Mouse (Mus musculus): ENCODE data around the gene Prkcsh. TPM values are rescaled to one million over a fixed set of nuclear protein-coding genes. Genes with fewer than 3 reads are reported as not detected.
A peak's percentile ranks its signal among the peaks of the same experiment; 100 is the strongest.

Prkcsh gene
- polyA plus RNA-seq, 1 experiment from 2014 or later = 113 TPM

- no peak for ATAC-seq (ENCODE audit: insufficient number of reproducible peaks, insufficient read depth, low FRiP score, low TSS enrichment)
- peaks cover 91% of the 10 kb centered on the region for H3K27me3 ChIP-seq
- peak within 1 kb of the TSS; percentile 32 for H3K4me3 ChIP-seq
- no peaks in the 10 kb centered on the region for H3K9me3 ChIP-seq
- peak within 1 kb of the TSS; percentile 36 for H3K9ac ChIP-seq
- H3K4me2 ChIP-seq (replicated peaks) = peak within 1 kb of the TSS; percentile 64
- WGBS = under 1% methylated on average over 42 of the region's 42 CpGs
- H3K4me1 ChIP-seq = peaks cover 19% of the 10 kb centered on the region
- H3K27ac ChIP-seq = no peak within 1 kb of the TSS
- no peaks in the 10 kb centered on the region for H3K36me3 ChIP-seq
Observed at GRCm38 (mm10) chr9:21989230-21990110, 13.1 kb upstream of the Prkcsh start, which contains the start of gene Rgl3. Gene Rgl3 (minus strand): TSS chr9:21989446.

GRCm38 (mm10) chr9:21992227-21992626 is 10.4 kb upstream of the Prkcsh start:
- Histone ChIP-seq H3K27ac (no peak overlapping the region), H3K4me3 (no peak overlapping the region), H3K36me3 (no peaks in the 10 kb centered on the region), H3K27me3 (peaks cover 66% of the 10 kb centered on the region), H3K9me3 (no peaks in the 10 kb centered on the region), H3K9ac (no peak overlapping the region), H3K4me2 (replicated peaks) (no peak overlapping the region), H3K4me1 (peaks cover 19% of the 10 kb centered on the region)
- no peak for ATAC-seq (ENCODE audit: insufficient number of reproducible peaks, insufficient read depth, low FRiP score, low TSS enrichment)
- 81% methylated on average over 4 of the region's 4 CpGs for WGBS

GRCm38 (mm10) chr9:21996178-21996867 is 6.3 kb upstream of the Prkcsh start:
- ATAC-seq (ENCODE audit: insufficient number of reproducible peaks, insufficient read depth, low FRiP score, low TSS enrichment) = no peak
- WGBS = 81% methylated on average over 3 of the region's 3 CpGs
- peaks cover 25% of the 10 kb centered on the region for H3K27me3 ChIP-seq
- H3K27ac ChIP-seq = no peak overlapping the region
- H3K4me2 ChIP-seq (replicated peaks) = no peak overlapping the region
- no peaks in the 10 kb centered on the region for H3K4me1 ChIP-seq
- H3K4me3 ChIP-seq = no peak overlapping the region
- no peaks in the 10 kb centered on the region for H3K36me3 ChIP-seq
- H3K9me3 ChIP-seq = no peaks in the 10 kb centered on the region
- no peak overlapping the region for H3K9ac ChIP-seq

DNA sequence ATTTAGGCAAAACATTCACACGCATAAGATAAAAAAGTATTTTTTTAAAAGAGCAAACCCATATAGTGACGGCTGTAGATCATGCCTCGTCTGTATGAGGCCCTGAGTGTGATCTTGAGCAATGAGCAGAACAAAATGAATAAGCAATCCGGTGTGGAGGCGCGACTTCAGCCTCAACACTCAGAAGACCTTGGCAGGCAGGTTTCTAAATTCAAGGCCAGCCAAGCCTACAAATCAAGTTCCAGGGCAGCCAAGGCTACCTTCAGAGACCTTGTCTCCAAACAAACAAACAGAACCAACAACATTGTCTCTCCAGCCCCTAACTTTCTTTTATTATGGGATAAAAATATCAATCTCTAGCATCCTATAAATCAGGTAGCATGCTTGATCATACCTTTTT is 2.3 kb upstream of the Prkcsh start:
- H3K4me1 ChIP-seq = peaks cover 20% of the 10 kb centered on the region
- H3K4me2 ChIP-seq (replicated peaks) = no peak overlapping the region
- ATAC-seq (ENCODE audit: insufficient number of reproducible peaks, insufficient read depth, low FRiP score, low TSS enrichment) = no peak
- WGBS = 90% methylated on average over 6 of the region's 6 CpGs
- H3K4me3 ChIP-seq = no peak overlapping the region
- H3K9ac ChIP-seq = no peak overlapping the region
- peaks cover 12% of the 10 kb centered on the region for H3K36me3 ChIP-seq
- no peak overlapping the region for H3K27ac ChIP-seq
- H3K9me3 ChIP-seq = no peaks in the 10 kb centered on the region
- H3K27me3 ChIP-seq = no peaks in the 10 kb centered on the region

DNA sequence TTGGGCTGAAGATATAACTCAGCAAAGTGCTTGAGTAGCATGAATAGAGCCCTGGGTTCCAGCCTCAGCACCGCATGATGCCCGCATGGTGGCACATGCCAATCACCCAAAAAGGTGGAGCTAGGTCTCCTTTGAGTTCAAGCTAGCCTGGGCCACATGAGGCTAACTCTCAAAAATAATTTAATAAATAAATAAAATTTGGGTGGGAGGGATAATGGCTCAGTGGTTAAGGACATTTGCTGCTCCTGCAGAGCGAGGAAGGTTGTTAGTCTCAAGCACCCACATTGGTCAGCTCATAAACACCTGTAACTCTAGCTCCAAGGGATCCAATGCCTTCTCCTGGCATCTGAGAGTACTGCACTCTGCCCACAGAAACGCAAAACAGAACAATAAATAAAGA is 973 bp upstream of the Prkcsh start:
- Histone ChIP-seq H3K9me3 (no peaks in the 10 kb centered on the region), H3K4me2 (replicated peaks) (no peak overlapping the region), H3K4me3 (no peak overlapping the region), H3K27ac (no peak overlapping the region), H3K27me3 (no peaks in the 10 kb centered on the region), H3K9ac (no peak overlapping the region), H3K4me1 (peaks cover 20% of the 10 kb centered on the region), H3K36me3 (peaks cover 26% of the 10 kb centered on the region)
- 85% methylated on average over 4 of the region's 4 CpGs for WGBS
- no peak for ATAC-seq (ENCODE audit: insufficient number of reproducible peaks, insufficient read depth, low FRiP score, low TSS enrichment)

GRCm38 (mm10) chr9:22003163-22003554 is 553 bp downstream of the Prkcsh start:
- Histone ChIP-seq H3K4me3 (peak overlapping the region; percentile 72), H3K9ac (peak overlapping the region; percentile 64), H3K4me1 (peaks cover 29% of the 10 kb centered on the region), H3K9me3 (no peaks in the 10 kb centered on the region), H3K36me3 (peaks cover 40% of the 10 kb centered on the region), H3K4me2 (replicated peaks) (peak overlapping the region; percentile 82), H3K27ac (peak overlapping the region; percentile 26; the same call in 1 of the 2 replicates), H3K27me3 (no peaks in the 10 kb centered on the region)
- WGBS = 0% methylated on average over 18 of the region's 18 CpGs
- ATAC-seq (ENCODE audit: insufficient number of reproducible peaks, insufficient read depth, low FRiP score, low TSS enrichment) = 0 out of 2 replicates have a peak, but pooled peaks have one; percentile 1

GRCm38 (mm10) chr9:22004546-22004945 is 1.9 kb downstream of the Prkcsh start:
- Histone ChIP-seq H3K27me3 (no peaks in the 10 kb centered on the region), H3K4me3 (no peak overlapping the region), H3K9ac (no peak overlapping the region), H3K9me3 (no peaks in the 10 kb centered on the region), H3K36me3 (peaks cover 54% of the 10 kb centered on the region), H3K4me2 (replicated peaks) (0 out of 2 replicates have a peak overlapping the region, but pooled peaks have one; percentile 82), H3K27ac (no peak overlapping the region), H3K4me1 (peaks cover 29% of the 10 kb centered on the region)
- 93% methylated on average over 12 of the region's 12 CpGs for WGBS
- ATAC-seq (ENCODE audit: insufficient number of reproducible peaks, insufficient read depth, low FRiP score, low TSS enrichment) = no peak

DNA sequence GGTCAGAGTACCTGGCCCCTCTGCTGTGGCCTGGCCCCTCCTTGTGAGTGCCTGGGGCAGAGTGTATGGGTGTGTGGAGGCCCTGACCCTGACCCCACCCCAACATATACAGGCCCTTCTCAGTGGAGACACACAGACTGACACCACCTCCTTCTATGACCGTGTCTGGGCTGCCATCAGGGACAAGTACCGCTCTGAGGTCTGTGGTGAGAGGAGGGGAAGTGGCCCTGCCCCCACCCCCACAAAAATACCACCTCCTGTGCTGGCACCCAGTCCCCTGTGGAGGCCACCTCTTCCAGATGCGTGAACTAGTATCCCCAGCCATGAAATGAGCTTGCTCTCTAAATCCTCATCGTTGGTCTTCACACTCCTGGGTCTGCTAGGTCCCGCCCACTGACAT is 8.4 kb downstream of the Prkcsh start:
- Histone ChIP-seq H3K27ac (no peak overlapping the region), H3K27me3 (no peaks in the 10 kb centered on the region), H3K9me3 (no peaks in the 10 kb centered on the region), H3K4me2 (replicated peaks) (no peak overlapping the region), H3K9ac (no peak overlapping the region), H3K36me3 (peaks cover 86% of the 10 kb centered on the region), H3K4me1 (peaks cover 12% of the 10 kb centered on the region), H3K4me3 (no peak overlapping the region)
- 92% methylated on average over 5 of the region's 5 CpGs for WGBS
- no peak for ATAC-seq (ENCODE audit: insufficient number of reproducible peaks, insufficient read depth, low FRiP score, low TSS enrichment)

DNA sequence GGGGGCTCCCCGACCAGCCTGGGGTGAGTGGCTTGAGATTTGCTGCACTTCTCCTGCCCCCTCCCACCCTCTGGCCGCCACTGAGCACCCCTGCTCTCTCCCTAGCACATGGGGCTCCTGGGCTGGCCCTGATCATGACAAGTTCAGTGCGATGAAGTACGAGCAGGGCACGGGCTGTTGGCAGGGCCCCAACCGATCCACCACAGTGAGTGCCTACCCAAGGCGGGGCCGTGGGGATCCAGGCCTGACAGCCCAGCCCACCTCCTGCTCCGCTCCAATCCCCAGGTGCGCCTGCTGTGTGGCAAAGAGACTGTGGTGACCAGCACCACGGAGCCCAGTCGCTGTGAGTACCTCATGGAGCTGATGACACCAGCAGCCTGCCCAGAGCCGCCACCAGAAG is 10.1 kb downstream of the Prkcsh start:
- Histone ChIP-seq H3K9me3 (no peaks in the 10 kb centered on the region), H3K4me1 (0 out of 2 replicates have a peak, but pooled peaks cover 3% of the 10 kb centered on the region), H3K36me3 (peaks cover 70% of the 10 kb centered on the region), H3K27ac (no peak overlapping the region), H3K4me2 (replicated peaks) (no peak overlapping the region), H3K27me3 (no peaks in the 10 kb centered on the region), H3K9ac (no peak overlapping the region), H3K4me3 (no peak overlapping the region)
- ATAC-seq (ENCODE audit: insufficient number of reproducible peaks, insufficient read depth, low FRiP score, low TSS enrichment) = no peak
- WGBS = 92% methylated on average over 13 of the region's 13 CpGs

- Histone ChIP-seq H3K36me3 (peaks cover 35% of the 10 kb centered on the region), H3K4me3 (no peak overlapping the region), H3K9me3 (no peaks in the 10 kb centered on the region), H3K4me2 (replicated peaks) (no peak overlapping the region), H3K27ac (no peak overlapping the region), H3K9ac (no peak overlapping the region), H3K4me1 (0 out of 2 replicates have a peak, but pooled peaks cover 3% of the 10 kb centered on the region), H3K27me3 (no peaks in the 10 kb centered on the region)
- no peak for ATAC-seq (ENCODE audit: insufficient number of reproducible peaks, insufficient read depth, low FRiP score, low TSS enrichment)
- 70% methylated on average over 10 of the region's 10 CpGs for WGBS
Observed at GRCm38 (mm10) chr9:22016245-22016644, 13.6 kb downstream of the Prkcsh start.

GRCm38 (mm10) chr9:22017208-22017825 is 14.7 kb downstream of the Prkcsh start:
- Histone ChIP-seq H3K9me3 (no peaks in the 10 kb centered on the region), H3K9ac (no peak overlapping the region), H3K4me3 (no peak overlapping the region), H3K27me3 (no peaks in the 10 kb centered on the region), H3K27ac (no peak overlapping the region), H3K4me1 (0 out of 2 replicates have a peak, but pooled peaks cover 3% of the 10 kb centered on the region), H3K4me2 (replicated peaks) (no peak overlapping the region), H3K36me3 (peaks cover 25% of the 10 kb centered on the region)
- WGBS = 73% methylated on average over 7 of the region's 7 CpGs
- no peak for ATAC-seq (ENCODE audit: insufficient number of reproducible peaks, insufficient read depth, low FRiP score, low TSS enrichment)
